Mouse (Mus musculus): ENCODE measurements at regions not wholly inside any gene's neighbourhood (a gene's known extent, or its start where the extent isn't known, plus 50 kb on each side); places are given as distances from the start of the nearest gene placed in this dataset.

DNA sequence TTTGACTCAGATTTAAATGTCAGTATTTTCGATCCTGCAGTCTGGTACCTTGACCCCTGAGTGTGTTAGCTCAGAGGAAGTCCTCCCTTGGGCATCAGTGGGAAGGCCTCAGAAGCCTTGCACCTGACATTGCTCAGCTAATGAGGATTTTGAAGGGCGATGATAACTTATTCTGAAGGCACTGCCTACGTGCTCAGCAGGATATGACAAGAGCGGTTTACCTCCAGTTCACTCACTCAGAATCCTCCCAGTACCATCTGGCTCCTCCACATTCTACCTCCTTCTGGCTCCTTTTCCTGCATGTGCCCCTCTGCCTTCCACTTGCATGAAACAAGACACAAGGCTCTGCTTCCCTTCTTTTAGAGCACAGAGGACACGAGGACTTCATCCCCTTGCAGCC lies 497.5 kb downstream of the Igsf11 start:
- Histone ChIP-seq H3K27ac (no peak overlapping the region), H3K27me3 (no peaks in the 10 kb centered on the region), H3K9ac (no peak overlapping the region), H3K36me3 (ENCODE audit: poor library complexity, severe bottlenecking) (no peaks in the 10 kb centered on the region), H3K4me2 (no peak overlapping the region), H3K9me3 (replicated peaks) (no peaks in the 10 kb centered on the region), H3K4me1 (no peaks in the 10 kb centered on the region), H3K4me3 (no peak overlapping the region)
- WGBS: 80% methylated on average over 5 of the region's 5 CpGs
- no peak for ATAC-seq

DNA sequence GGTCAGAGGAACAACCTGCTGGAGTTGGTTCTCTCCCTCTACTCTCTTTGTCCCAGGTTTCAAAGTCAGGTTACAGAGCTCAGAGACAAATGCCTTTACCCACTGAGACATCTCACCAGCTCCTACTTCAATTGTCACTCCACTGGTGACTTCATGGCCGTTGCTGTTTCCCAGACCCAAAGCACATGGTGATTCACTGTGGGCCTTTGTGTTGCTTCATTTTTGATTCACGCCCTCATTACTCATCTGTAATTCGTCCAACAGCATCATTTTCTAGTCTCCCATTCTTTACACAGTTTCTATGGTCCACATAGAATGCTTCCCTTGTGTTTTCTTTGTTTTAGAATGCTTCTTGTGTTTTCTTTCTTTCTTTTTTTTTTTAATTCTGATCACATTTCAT lies 498.2 kb downstream of the Igsf11 start:
- 67% methylated on average over 3 of the region's 3 CpGs for WGBS
- ATAC-seq: no peak
- Histone ChIP-seq H3K4me1 (no peaks in the 10 kb centered on the region), H3K4me3 (no peak overlapping the region), H3K9ac (no peak overlapping the region), H3K27ac (no peak overlapping the region), H3K27me3 (no peaks in the 10 kb centered on the region), H3K36me3 (ENCODE audit: poor library complexity, severe bottlenecking) (no peaks in the 10 kb centered on the region), H3K4me2 (no peak overlapping the region), H3K9me3 (replicated peaks) (no peaks in the 10 kb centered on the region)

DNA sequence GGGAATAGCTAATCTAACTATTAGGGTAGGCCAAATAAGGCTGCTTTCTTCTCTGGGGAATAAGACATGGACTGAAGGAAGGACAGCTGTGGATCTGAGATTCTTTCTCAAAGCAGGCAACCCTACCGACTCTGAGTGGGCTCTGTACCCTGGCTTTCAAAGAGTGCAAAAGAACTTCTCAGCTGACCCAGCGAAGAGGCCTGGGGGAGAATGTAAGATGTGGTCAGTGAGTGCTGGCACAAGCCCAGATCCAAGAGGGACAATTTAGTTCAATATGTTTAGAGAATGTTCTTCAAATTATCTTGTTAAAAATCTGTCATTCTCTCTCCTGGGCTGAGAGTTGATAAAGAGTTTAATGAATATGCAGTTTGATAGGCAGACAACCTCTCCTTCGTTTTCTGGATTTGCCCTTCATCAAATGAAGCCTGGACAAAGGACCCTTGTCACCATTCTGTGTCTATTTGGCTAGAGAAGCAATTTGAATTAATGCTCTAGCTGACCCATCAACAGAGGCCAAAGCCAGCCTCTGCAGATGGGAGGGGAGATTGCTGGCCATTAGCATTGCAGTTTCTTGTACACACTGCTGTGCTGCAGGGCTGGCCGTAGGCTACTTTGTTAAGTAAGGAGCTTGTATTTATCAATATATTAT lies 509.8 kb downstream of the Igsf11 start:
- peak; percentile 88 for ATAC-seq
- Histone ChIP-seq H3K27me3 (no peaks in the 10 kb centered on the region), H3K9me3 (replicated peaks) (no peaks in the 10 kb centered on the region), H3K4me1 (peaks cover 5% of the 10 kb centered on the region; the same call in 1 of the 2 replicates), H3K4me2 (no peak overlapping the region), H3K4me3 (no peak overlapping the region), H3K36me3 (ENCODE audit: poor library complexity, severe bottlenecking) (no peaks in the 10 kb centered on the region), H3K27ac (no peak overlapping the region), H3K9ac (no peak overlapping the region)
- WGBS: 33% methylated on average over 4 of the region's 4 CpGs

DNA sequence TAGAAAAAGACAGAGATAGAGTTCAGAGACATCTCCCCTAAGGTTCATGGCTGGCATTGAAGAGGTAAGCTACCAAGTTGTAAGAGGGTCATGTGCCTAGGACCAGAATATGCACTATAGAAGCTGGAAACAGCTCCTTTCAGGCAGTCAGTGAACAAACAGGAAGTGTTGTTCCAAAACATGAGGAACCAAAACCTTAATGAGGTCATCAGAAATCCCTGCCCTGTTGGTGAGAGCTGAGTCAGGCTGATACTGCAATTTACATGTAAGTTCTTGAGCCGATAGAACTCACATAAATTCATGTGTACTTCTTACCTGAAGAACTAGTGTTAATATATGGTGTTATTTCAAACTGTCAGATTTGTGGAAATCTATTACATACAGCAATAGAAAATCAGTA lies 539.1 kb downstream of the Igsf11 start:
- H3K27me3 ChIP-seq: no peaks in the 10 kb centered on the region
- H3K9me3 ChIP-seq (replicated peaks): no peaks in the 10 kb centered on the region
- 98% methylated on average over 1 of the region's 1 CpGs for WGBS
- no peaks in the 10 kb centered on the region for H3K36me3 ChIP-seq (ENCODE audit: poor library complexity, severe bottlenecking)
- no peaks in the 10 kb centered on the region for H3K4me1 ChIP-seq
- H3K9ac ChIP-seq: no peak overlapping the region
- H3K4me3 ChIP-seq: no peak overlapping the region
- no peak overlapping the region for H3K4me2 ChIP-seq
- H3K27ac ChIP-seq: no peak overlapping the region
- no peak for ATAC-seq

DNA sequence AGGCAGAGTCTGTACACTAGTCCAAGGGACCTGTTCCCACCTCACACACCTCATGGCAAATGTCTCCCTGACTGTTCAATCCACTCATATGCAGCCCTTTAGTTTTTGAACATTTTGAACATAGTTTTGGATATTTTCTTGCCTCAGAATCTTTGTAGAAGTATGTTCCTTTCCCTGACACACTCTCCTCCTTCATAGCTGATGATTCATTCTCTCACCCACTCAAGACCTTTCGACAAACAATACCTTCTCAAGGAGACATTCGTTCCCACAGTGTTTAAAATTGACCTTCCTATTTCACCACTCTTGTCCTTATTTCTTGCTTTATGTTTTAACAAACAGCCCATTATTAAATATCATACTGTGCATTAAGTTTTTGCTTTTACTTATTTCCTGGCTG lies 538.4 kb upstream of the Lsamp start:
- Histone ChIP-seq H3K36me3 (ENCODE audit: poor library complexity, severe bottlenecking) (no peaks in the 10 kb centered on the region), H3K4me3 (no peak overlapping the region), H3K9me3 (replicated peaks) (no peaks in the 10 kb centered on the region), H3K27me3 (no peaks in the 10 kb centered on the region), H3K4me1 (no peaks in the 10 kb centered on the region), H3K9ac (no peak overlapping the region), H3K4me2 (no peak overlapping the region), H3K27ac (no peak overlapping the region)
- WGBS: 91% methylated on average over 2 of the region's 2 CpGs
- ATAC-seq: no peak

DNA sequence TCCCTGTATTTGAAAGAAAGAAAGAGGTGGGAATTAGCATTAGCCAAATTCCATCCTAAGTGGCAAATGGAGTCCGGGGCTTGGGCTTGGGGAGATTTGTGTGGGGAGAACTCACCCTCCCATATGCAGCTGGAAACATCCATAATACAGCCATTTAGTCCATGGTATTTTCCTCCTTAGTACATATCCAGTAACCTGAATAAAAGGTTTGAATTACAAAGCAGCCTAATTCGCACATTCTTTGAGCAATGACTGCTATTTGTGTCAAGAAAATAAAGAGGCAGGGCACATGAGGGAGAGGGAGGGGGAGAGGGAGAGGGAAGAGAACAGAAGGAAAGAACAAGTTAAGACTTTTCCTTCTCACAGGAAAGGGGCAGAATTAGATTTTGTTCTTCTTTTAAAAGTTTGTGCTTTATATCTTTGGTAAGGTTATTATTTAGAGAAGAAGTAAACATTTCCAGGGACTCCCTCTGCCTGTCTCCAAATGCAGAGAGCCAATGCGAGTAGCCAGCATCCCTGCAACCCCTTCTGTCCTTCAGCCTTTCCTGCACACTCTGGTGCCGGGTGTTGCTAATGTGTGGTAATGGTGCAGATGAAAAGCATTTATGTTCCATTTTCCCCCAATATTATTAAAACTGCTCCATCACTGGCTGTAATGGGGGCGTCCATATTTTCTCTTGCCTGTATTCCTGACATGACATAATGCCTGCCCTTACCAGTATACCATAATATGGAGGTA lies 530.6 kb upstream of the Lsamp start:
- no peak overlapping the region for H3K4me3 ChIP-seq
- no peak overlapping the region for H3K27ac ChIP-seq
- ATAC-seq: peak; percentile 75
- WGBS: 35% methylated on average over 5 of the region's 5 CpGs
- no peaks in the 10 kb centered on the region for H3K36me3 ChIP-seq (ENCODE audit: poor library complexity, severe bottlenecking)
- H3K27me3 ChIP-seq: no peaks in the 10 kb centered on the region
- no peak overlapping the region for H3K4me2 ChIP-seq
- H3K9me3 ChIP-seq (replicated peaks): no peaks in the 10 kb centered on the region
- peaks cover 11% of the 10 kb centered on the region; the same call in 1 of the 2 replicates for H3K4me1 ChIP-seq
- H3K9ac ChIP-seq: no peak overlapping the region

Data from forebrain, embryonic 13.5 days (tissue).